In the genomic region with DNA sequence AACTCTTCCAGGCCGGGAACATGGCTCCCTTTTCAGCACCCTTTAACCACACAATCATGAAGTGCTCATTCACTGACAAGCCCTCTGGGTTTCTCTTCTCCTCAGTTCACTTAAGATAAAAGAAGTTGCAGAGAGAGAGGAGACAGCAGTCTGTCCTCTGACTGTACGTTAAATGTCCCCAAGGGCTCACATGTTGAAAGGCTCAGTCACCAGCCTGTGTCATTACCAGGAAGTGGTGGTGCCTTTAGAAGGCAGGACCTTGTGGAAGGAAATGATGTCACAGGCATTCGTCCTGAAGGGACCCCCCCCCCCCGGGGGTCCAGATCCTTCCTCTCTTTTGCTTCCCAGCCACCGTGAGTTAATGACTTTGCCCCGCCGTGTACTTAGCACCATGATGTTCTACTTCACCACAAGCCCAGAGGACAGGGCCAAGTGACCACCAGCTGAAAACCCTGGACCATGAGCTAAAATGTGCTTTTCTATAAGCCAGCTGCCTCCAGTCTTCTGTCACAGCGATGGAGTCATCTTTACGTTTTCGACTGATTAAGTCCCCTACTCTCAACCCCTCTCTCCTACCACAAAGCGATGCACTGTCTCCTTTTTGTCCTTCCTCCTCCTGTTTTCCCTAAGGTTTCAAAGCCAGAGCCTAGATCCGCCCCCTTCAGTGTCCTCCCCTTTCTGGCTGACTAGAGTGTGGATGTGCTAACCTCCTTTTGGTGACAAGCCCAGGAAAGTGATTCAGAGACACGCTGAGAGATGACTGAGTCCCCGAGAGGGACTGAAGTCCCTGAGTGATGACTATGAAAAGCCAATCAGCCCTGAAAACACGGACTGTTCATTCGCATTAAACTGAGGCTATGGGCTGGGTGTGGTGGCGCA, we compare ENCODE assay signal across 1 mouse cellular context.
TF ChIP-seq lines count a peak whose summit lies in the region.

No protein-coding gene starts in this region.

TF ChIP-seq in MEL, 35 proteins besides CTCF, POLR2A, EP300 and RAD21 (continued from another document):
- TF ChIP-seq MAFK (IDR thresholded peaks at IDR 0.05; ENCODE audit: borderline replicate concordance, low read depth, low read length) (no peak), TCF12 (IDR thresholded peaks at IDR 0.05; ENCODE audit: low read depth, low read length) (peak; percentile 28; the same call in 1 of the 2 replicates), NRF1 (IDR thresholded peaks at IDR 0.05; ENCODE audit: insufficient read depth, low read depth, low read length, poor library complexity, severe bottlenecking) (no peak), UBTF (IDR thresholded peaks at IDR 0.05; ENCODE audit: borderline replicate concordance, insufficient read depth, low read depth, low read length) (no peak), GATA1 (IDR thresholded peaks at IDR 0.05; ENCODE audit: low read depth, low read length) (no peak), TBP (IDR thresholded peaks at IDR 0.05; ENCODE audit: low read depth, low read length) (no peak; the same call in 1 of the 2 replicates)
